Mouse (Mus musculus): Measurements from ENCODE around the gene Hmg20b.

GRCm38 (mm10) chr10:81298369-81299100, 51.7 kb downstream of the Hmg20b start:
- TF ChIP-seq CTCF (conservative IDR thresholded peaks at IDR 0.05; ENCODE audit: insufficient read depth, insufficient read length, low read depth, low read length) (no peak), POLR2A (IDR thresholded peaks at IDR 0.05; ENCODE audit: low read depth, low read length) (no peak)

Measured in kidney, adult 2 months (tissue).